Mouse (Mus musculus): ENCODE data around the gene Fam234b.

The Fam234b gene

GRCm38 (mm10) chr6:135211169-135211568 is 13.4 kb downstream of the Fam234b start:
- Histone ChIP-seq H3K4me3 (replicated peaks; ENCODE audit: low read length) (no peak overlapping the region), H3K36me3 (ENCODE audit: insufficient read depth, low read length) (peaks cover 4% of the 10 kb centered on the region; the same call in 1 of the 2 replicates), H3K27me3 (ENCODE audit: insufficient read depth, low read length) (no peaks in the 10 kb centered on the region; the same call in 1 of the 2 replicates), H3K9me3 (ENCODE audit: low read length) (no peaks in the 10 kb centered on the region), H3K4me1 (replicated peaks; ENCODE audit: low read depth, low read length) (peaks cover 28% of the 10 kb centered on the region)
- TF ChIP-seq NANOG (IDR thresholded peaks at IDR 0.05; ENCODE audit: borderline replicate concordance, low read length), result no peak
- TF ChIP-seq CTCF (conservative IDR thresholded peaks at IDR 0.05; ENCODE audit: low read length), result no peak
- TF ChIP-seq POU5F1 (IDR thresholded peaks at IDR 0.05; ENCODE audit: borderline replicate concordance, low read length), result no peak

GRCm38 (mm10) chr6:135212666-135213065 is 14.9 kb downstream of the Fam234b start:
- H3K9me3 ChIP-seq (ENCODE audit: low read length), result no peaks in the 10 kb centered on the region

GRCm38 (mm10) chr6:135218330-135218729 is 20.6 kb downstream of the Fam234b start:
- no peak for TF ChIP-seq NANOG (IDR thresholded peaks at IDR 0.05; ENCODE audit: borderline replicate concordance, low read length)
- TF ChIP-seq POU5F1 (IDR thresholded peaks at IDR 0.05; ENCODE audit: borderline replicate concordance, low read length), result no peak
- TF ChIP-seq CTCF (conservative IDR thresholded peaks at IDR 0.05; ENCODE audit: low read length), result no peak
- no peaks in the 10 kb centered on the region for H3K27me3 ChIP-seq (ENCODE audit: insufficient read depth, low read length)
- no peak overlapping the region for H3K4me3 ChIP-seq (replicated peaks; ENCODE audit: low read length)
- peaks cover 7% of the 10 kb centered on the region for H3K4me1 ChIP-seq (replicated peaks; ENCODE audit: low read depth, low read length)
- H3K36me3 ChIP-seq (ENCODE audit: insufficient read depth, low read length), result peaks cover 6% of the 10 kb centered on the region; the same call in 1 of the 2 replicates
- no peaks in the 10 kb centered on the region for H3K9me3 ChIP-seq (ENCODE audit: low read length)

More at GRCm38 (mm10) chr6:135212666-135213065, 14.9 kb downstream of the Fam234b start:
- Histone ChIP-seq H3K4me1 (replicated peaks; ENCODE audit: low read depth, low read length) (peaks cover 22% of the 10 kb centered on the region), H3K36me3 (ENCODE audit: insufficient read depth, low read length) (peaks cover 6% of the 10 kb centered on the region; the same call in 1 of the 2 replicates), H3K27me3 (ENCODE audit: insufficient read depth, low read length) (no peaks in the 10 kb centered on the region; the same call in 1 of the 2 replicates), H3K4me3 (replicated peaks; ENCODE audit: low read length) (no peak overlapping the region)
- TF ChIP-seq POU5F1 (IDR thresholded peaks at IDR 0.05; ENCODE audit: borderline replicate concordance, low read length) (no peak), CTCF (conservative IDR thresholded peaks at IDR 0.05; ENCODE audit: low read length) (no peak), NANOG (IDR thresholded peaks at IDR 0.05; ENCODE audit: borderline replicate concordance, low read length) (no peak)

- Histone ChIP-seq H3K4me3 (replicated peaks; ENCODE audit: low read length) (no peak overlapping the region), H3K4me1 (replicated peaks; ENCODE audit: low read depth, low read length) (peaks cover 8% of the 10 kb centered on the region), H3K9me3 (ENCODE audit: low read length) (no peaks in the 10 kb centered on the region), H3K27me3 (ENCODE audit: insufficient read depth, low read length) (no peaks in the 10 kb centered on the region), H3K36me3 (ENCODE audit: insufficient read depth, low read length) (0 out of 2 replicates have a peak, but pooled peaks cover 3% of the 10 kb centered on the region)
- TF ChIP-seq NANOG (IDR thresholded peaks at IDR 0.05; ENCODE audit: borderline replicate concordance, low read length) (no peak), POU5F1 (IDR thresholded peaks at IDR 0.05; ENCODE audit: borderline replicate concordance, low read length) (no peak), CTCF (conservative IDR thresholded peaks at IDR 0.05; ENCODE audit: low read length) (no peak)
Measured at GRCm38 (mm10) chr6:135219916-135220315, 22.1 kb downstream of the Fam234b start.

GRCm38 (mm10) chr6:135223786-135224416 is 26.1 kb downstream of the Fam234b start:
- TF ChIP-seq CTCF (conservative IDR thresholded peaks at IDR 0.05; ENCODE audit: low read length), result no peak
- no peak for TF ChIP-seq NANOG (IDR thresholded peaks at IDR 0.05; ENCODE audit: borderline replicate concordance, low read length)
- no peak for TF ChIP-seq POU5F1 (IDR thresholded peaks at IDR 0.05; ENCODE audit: borderline replicate concordance, low read length)
- Histone ChIP-seq H3K4me1 (replicated peaks; ENCODE audit: low read depth, low read length) (peaks cover 15% of the 10 kb centered on the region), H3K27me3 (ENCODE audit: insufficient read depth, low read length) (no peaks in the 10 kb centered on the region), H3K36me3 (ENCODE audit: insufficient read depth, low read length) (no peaks in the 10 kb centered on the region), H3K4me3 (replicated peaks; ENCODE audit: low read length) (no peak overlapping the region), H3K9me3 (ENCODE audit: low read length) (no peaks in the 10 kb centered on the region)

- H3K4me3 ChIP-seq (replicated peaks; ENCODE audit: low read length), result no peak overlapping the region
- H3K27me3 ChIP-seq (ENCODE audit: insufficient read depth, low read length), result peaks cover 12% of the 10 kb centered on the region; the same call in 1 of the 2 replicates
- H3K4me1 ChIP-seq (replicated peaks; ENCODE audit: low read depth, low read length), result peaks cover 11% of the 10 kb centered on the region
- H3K36me3 ChIP-seq (ENCODE audit: insufficient read depth, low read length), result peaks cover 3% of the 10 kb centered on the region; the same call in 1 of the 2 replicates
- no peak for TF ChIP-seq POU5F1 (IDR thresholded peaks at IDR 0.05; ENCODE audit: borderline replicate concordance, low read length)
- TF ChIP-seq CTCF (conservative IDR thresholded peaks at IDR 0.05; ENCODE audit: low read length), result no peak
- TF ChIP-seq NANOG (IDR thresholded peaks at IDR 0.05; ENCODE audit: borderline replicate concordance, low read length), result no peak
- no peaks in the 10 kb centered on the region for H3K9me3 ChIP-seq (ENCODE audit: low read length)
Measured at GRCm38 (mm10) chr6:135228465-135228941, 30.7 kb downstream of the Fam234b start.

- Histone ChIP-seq H3K36me3 (ENCODE audit: insufficient read depth, low read length) (peaks cover 7% of the 10 kb centered on the region), H3K4me1 (replicated peaks; ENCODE audit: low read depth, low read length) (peaks cover 6% of the 10 kb centered on the region), H3K9me3 (ENCODE audit: low read length) (no peaks in the 10 kb centered on the region), H3K27me3 (ENCODE audit: insufficient read depth, low read length) (peaks cover 12% of the 10 kb centered on the region; the same call in 1 of the 2 replicates), H3K4me3 (replicated peaks; ENCODE audit: low read length) (no peak overlapping the region)
- TF ChIP-seq NANOG (IDR thresholded peaks at IDR 0.05; ENCODE audit: borderline replicate concordance, low read length) (no peak), CTCF (conservative IDR thresholded peaks at IDR 0.05; ENCODE audit: low read length) (no peak), POU5F1 (IDR thresholded peaks at IDR 0.05; ENCODE audit: borderline replicate concordance, low read length) (no peak)
Measured at GRCm38 (mm10) chr6:135230586-135230985, 32.8 kb downstream of the Fam234b start.

GRCm38 (mm10) chr6:135232443-135233182 is 34.8 kb downstream of the Fam234b start:
- H3K4me3 ChIP-seq (replicated peaks; ENCODE audit: low read length), result no peak overlapping the region
- peaks cover 20% of the 10 kb centered on the region for H3K4me1 ChIP-seq (replicated peaks; ENCODE audit: low read depth, low read length)
- TF ChIP-seq CTCF (conservative IDR thresholded peaks at IDR 0.05; ENCODE audit: low read length) (no peak), POU5F1 (IDR thresholded peaks at IDR 0.05; ENCODE audit: borderline replicate concordance, low read length) (no peak), NANOG (IDR thresholded peaks at IDR 0.05; ENCODE audit: borderline replicate concordance, low read length) (no peak)
- H3K36me3 ChIP-seq (ENCODE audit: insufficient read depth, low read length), result peaks cover 7% of the 10 kb centered on the region
- no peaks in the 10 kb centered on the region for H3K9me3 ChIP-seq (ENCODE audit: low read length)
- H3K27me3 ChIP-seq (ENCODE audit: insufficient read depth, low read length), result peaks cover 18% of the 10 kb centered on the region; the same call in 1 of the 2 replicates

Data from E14TG2a.4 (cell line).